Mouse (Mus musculus): ENCODE measurements around the gene Lpo. TPM values are rescaled to one million over a fixed set of nuclear protein-coding genes. Genes with fewer than 3 reads are reported as not detected.

The Lpo gene
- total RNA-seq, 1 experiment = not detected

GRCm38 (mm10) chr11:87852690-87853596 lies 24.9 kb upstream of the Lpo start, which contains the start of gene Mks1:
TSS of gene Mks1 (plus strand) at chr11:87853215.
- Histone ChIP-seq H3K9me3 (ENCODE audit: control insufficient read depth, insufficient read depth, low read depth, low read length) (no peaks in the 10 kb centered on the region), H3K4me1 (ENCODE audit: control insufficient read depth in 2 of 2, insufficient read depth in 2 of 2, low read length in 2 of 2, poor library complexity in 1 of 2) (peaks cover 2 to 13% of the 10 kb centered on the region in 2 experiments; a peak in 3 of 4 replicates), H3K4me3 (ENCODE audit: insufficient read depth in 1 of 2, low read depth in 1 of 2, low read length in 2 of 2, poor library complexity in 1 of 2, severe bottlenecking in 1 of 2) (peak within 1 kb of the TSS; percentile 70 to 74), H3K27ac (ENCODE audit: insufficient read depth, low read depth, low read length, poor library complexity, severe bottlenecking) (no peak within 1 kb of the TSS), H3K36me3 (ENCODE audit: control insufficient read depth, insufficient read depth, low read length, poor library complexity, severe bottlenecking) (peaks cover 12% of the 10 kb centered on the region; the same call in 1 of the 2 replicates), H3K9ac (ENCODE audit: insufficient read depth, low read depth, low read length, poor library complexity, severe bottlenecking) (peak within 1 kb of the TSS; percentile 82)
- TF ChIP-seq HCFC1 (IDR thresholded peaks at IDR 0.05; ENCODE audit: borderline replicate concordance, insufficient read depth, low read length) (peak; percentile 28; the same call in 1 of the 2 replicates), CHD2 (IDR thresholded peaks at IDR 0.05; ENCODE audit: low read depth, low read length) (no peak)
- peak; percentile 93 for DNase-seq (ENCODE audit: low read depth, low spot score)
- in situ Hi-C loops (cut with MboI; ENCODE audit: low sequenced_read_pairs in 2 of 2, unreplicated experiment in 2 of 2) = no loop called here

- H3K36me3 ChIP-seq (ENCODE audit: control insufficient read depth, insufficient read depth, low read length, poor library complexity, severe bottlenecking) = no peaks in the 10 kb centered on the region
- DNase-seq (ENCODE audit: low read depth, low spot score) = peak; percentile 36
- H3K27ac ChIP-seq (ENCODE audit: insufficient read depth, low read depth, low read length, poor library complexity, severe bottlenecking) = no peak overlapping the region
- in situ Hi-C loops (cut with MboI; ENCODE audit: low sequenced_read_pairs in 2 of 2, unreplicated experiment in 2 of 2) = no loop called here
- H3K9me3 ChIP-seq (ENCODE audit: control insufficient read depth, insufficient read depth, low read depth, low read length) = no peaks in the 10 kb centered on the region
- peak overlapping the region in 1 of 2 experiments; percentile 48; a peak in 2 of 4 replicates for H3K4me3 ChIP-seq (ENCODE audit: insufficient read depth in 1 of 2, low read depth in 1 of 2, low read length in 2 of 2, poor library complexity in 1 of 2, severe bottlenecking in 1 of 2)
- TF ChIP-seq CHD2 (IDR thresholded peaks at IDR 0.05; ENCODE audit: low read depth, low read length) (peak; percentile 90), ZNF384 (IDR thresholded peaks at IDR 0.05; ENCODE audit: low read depth, low read length) (no peak), ZC3H11A (IDR thresholded peaks at IDR 0.05; ENCODE audit: borderline replicate concordance, low read depth, low read length) (no peak), MAFK (IDR thresholded peaks at IDR 0.05; ENCODE audit: insufficient read depth, low read depth, low read length) (no peak), HCFC1 (IDR thresholded peaks at IDR 0.05; ENCODE audit: borderline replicate concordance, insufficient read depth, low read length) (no peak)
- H3K4me1 ChIP-seq (ENCODE audit: control insufficient read depth in 2 of 2, insufficient read depth in 2 of 2, low read length in 2 of 2, poor library complexity in 1 of 2) = peaks cover 5 to 13% of the 10 kb centered on the region in 2 experiments; a peak in 2 of 4 replicates
- H3K9ac ChIP-seq (ENCODE audit: insufficient read depth, low read depth, low read length, poor library complexity, severe bottlenecking) = no peak overlapping the region
Observed at GRCm38 (mm10) chr11:87847884-87848283, 19.8 kb upstream of the Lpo start.

GRCm38 (mm10) chr11:87846968-87847600 lies 19.0 kb upstream of the Lpo start:
- H3K9ac ChIP-seq (ENCODE audit: insufficient read depth, low read depth, low read length, poor library complexity, severe bottlenecking) = no peak overlapping the region
- TF ChIP-seq HCFC1 (IDR thresholded peaks at IDR 0.05; ENCODE audit: borderline replicate concordance, insufficient read depth, low read length) = no peak
- TF ChIP-seq CHD2 (IDR thresholded peaks at IDR 0.05; ENCODE audit: low read depth, low read length) = no peak
- no peak for TF ChIP-seq MAFK (IDR thresholded peaks at IDR 0.05; ENCODE audit: insufficient read depth, low read depth, low read length)
- no peak for TF ChIP-seq ZNF384 (IDR thresholded peaks at IDR 0.05; ENCODE audit: low read depth, low read length)
- no peak for TF ChIP-seq ZC3H11A (IDR thresholded peaks at IDR 0.05; ENCODE audit: borderline replicate concordance, low read depth, low read length)
- peak; percentile 33 for DNase-seq (ENCODE audit: low read depth, low spot score)
- H3K36me3 ChIP-seq (ENCODE audit: control insufficient read depth, insufficient read depth, low read length, poor library complexity, severe bottlenecking) = no peaks in the 10 kb centered on the region
- H3K4me1 ChIP-seq (ENCODE audit: control insufficient read depth in 2 of 2, insufficient read depth in 2 of 2, low read length in 2 of 2, poor library complexity in 1 of 2) = peaks cover 5 to 13% of the 10 kb centered on the region in 2 experiments; a peak in 2 of 4 replicates
- in situ Hi-C loops (cut with MboI; ENCODE audit: low sequenced_read_pairs in 2 of 2, unreplicated experiment in 2 of 2) = no loop called here
- H3K27ac ChIP-seq (ENCODE audit: insufficient read depth, low read depth, low read length, poor library complexity, severe bottlenecking) = no peak overlapping the region
- H3K9me3 ChIP-seq (ENCODE audit: control insufficient read depth, insufficient read depth, low read depth, low read length) = no peaks in the 10 kb centered on the region
- H3K4me3 ChIP-seq (ENCODE audit: insufficient read depth in 1 of 2, low read depth in 1 of 2, low read length in 2 of 2, poor library complexity in 1 of 2, severe bottlenecking in 1 of 2) = peak overlapping the region in 1 of 2 experiments; percentile 48; a peak in 1 of 4 replicates

- H3K4me1 ChIP-seq (ENCODE audit: control insufficient read depth in 2 of 2, insufficient read depth in 2 of 2, low read length in 2 of 2, poor library complexity in 1 of 2) = no peaks in the 10 kb centered on the region
- DNase-seq (ENCODE audit: low read depth, low spot score) = no peak
- no peak overlapping the region for H3K27ac ChIP-seq (ENCODE audit: insufficient read depth, low read depth, low read length, poor library complexity, severe bottlenecking)
- no peaks in the 10 kb centered on the region for H3K36me3 ChIP-seq (ENCODE audit: control insufficient read depth, insufficient read depth, low read length, poor library complexity, severe bottlenecking)
- no peaks in the 10 kb centered on the region for H3K9me3 ChIP-seq (ENCODE audit: control insufficient read depth, insufficient read depth, low read depth, low read length)
- in situ Hi-C loops (cut with MboI; ENCODE audit: low sequenced_read_pairs in 2 of 2, unreplicated experiment in 2 of 2) = no loop called here
- no peak overlapping the region for H3K4me3 ChIP-seq (ENCODE audit: insufficient read depth in 1 of 2, low read depth in 1 of 2, low read length in 2 of 2, poor library complexity in 1 of 2, severe bottlenecking in 1 of 2)
- TF ChIP-seq MAFK (IDR thresholded peaks at IDR 0.05; ENCODE audit: insufficient read depth, low read depth, low read length) (no peak), CHD2 (IDR thresholded peaks at IDR 0.05; ENCODE audit: low read depth, low read length) (no peak), HCFC1 (IDR thresholded peaks at IDR 0.05; ENCODE audit: borderline replicate concordance, insufficient read depth, low read length) (no peak), ZNF384 (IDR thresholded peaks at IDR 0.05; ENCODE audit: low read depth, low read length) (no peak), ZC3H11A (IDR thresholded peaks at IDR 0.05; ENCODE audit: borderline replicate concordance, low read depth, low read length) (no peak)
- no peak overlapping the region for H3K9ac ChIP-seq (ENCODE audit: insufficient read depth, low read depth, low read length, poor library complexity, severe bottlenecking)
Observed at GRCm38 (mm10) chr11:87841436-87841835, 13.3 kb upstream of the Lpo start.
